Mouse (Mus musculus): ENCODE results near the gene Olfr462. TPM values are rescaled to one million over a fixed set of nuclear protein-coding genes. Genes with fewer than 3 reads are reported as not detected.

Olfr462 gene
- polyA plus RNA-seq (2015; fragmentation: Nextera tagmentation; extraction: Ambion mirVana), result not detected in 2 replicates

- H3K9ac ChIP-seq (ENCODE audit: low read depth, low read length), result no peak within 1 kb of the TSS
- no peak within 1 kb of the TSS for H3K27ac ChIP-seq (ENCODE audit: low read depth, low read length)
- H3K27me3 ChIP-seq (replicated peaks; ENCODE audit: control insufficient read depth, insufficient read depth, low read length), result no peaks in the 10 kb centered on the region
- WGBS, result 84% methylated on average over 6 of the region's 6 CpGs
- no peak within 1 kb of the TSS for H3K4me3 ChIP-seq (ENCODE audit: low read depth, low read length)
- ATAC-seq, result no peak
- H3K4me2 ChIP-seq (replicated peaks; ENCODE audit: low read depth), result no peak within 1 kb of the TSS
- H3K9me3 ChIP-seq (ENCODE audit: control insufficient read depth), result no peaks in the 10 kb centered on the region
- no peaks in the 10 kb centered on the region for H3K4me1 ChIP-seq (replicated peaks; ENCODE audit: control insufficient read depth, insufficient read depth, low read length)
- TF ChIP-seq CTCF (IDR thresholded peaks at IDR 0.05; ENCODE audit: low read depth), result no peak
- H3K36me3 ChIP-seq (ENCODE audit: control insufficient read depth, insufficient read depth), result no peaks in the 10 kb centered on the region
Measured at GRCm38 (mm10) chr11:87892168-87892567, at the start of gene Olfr462. Gene Olfr462, minus strand, starts transcription at chr11:87892268.

DNA sequence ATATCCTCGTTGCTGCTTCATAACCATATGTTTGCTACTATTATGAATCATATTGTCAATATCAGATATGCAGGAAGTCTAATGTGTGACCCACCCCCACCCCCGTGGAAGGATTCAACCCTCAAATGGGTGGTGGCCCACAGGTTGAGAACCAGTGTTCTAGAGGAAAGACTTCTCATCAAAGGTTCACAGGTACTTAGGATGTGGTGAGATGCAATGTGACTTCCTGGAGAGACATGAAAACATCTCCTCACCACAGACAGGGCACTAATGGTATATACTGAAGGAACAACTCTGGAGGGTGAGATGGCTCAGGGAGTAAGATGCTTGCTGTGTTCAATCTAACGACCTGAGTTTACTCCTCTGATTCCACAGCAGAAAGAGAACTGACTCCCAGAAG, 43.4 kb upstream of the Olfr462 start:
- H3K9me3 ChIP-seq (ENCODE audit: control insufficient read depth), result no peaks in the 10 kb centered on the region
- no peak overlapping the region for H3K4me2 ChIP-seq (replicated peaks; ENCODE audit: low read depth)
- no peaks in the 10 kb centered on the region for H3K4me1 ChIP-seq (replicated peaks; ENCODE audit: control insufficient read depth, insufficient read depth, low read length)
- ATAC-seq, result no peak
- TF ChIP-seq CTCF (IDR thresholded peaks at IDR 0.05; ENCODE audit: low read depth), result no peak
- no peak overlapping the region for H3K4me3 ChIP-seq (ENCODE audit: low read depth, low read length)
- no peaks in the 10 kb centered on the region for H3K27me3 ChIP-seq (replicated peaks; ENCODE audit: control insufficient read depth, insufficient read depth, low read length)
- H3K9ac ChIP-seq (ENCODE audit: low read depth, low read length), result no peak overlapping the region
- WGBS, result 66% methylated on average over 3 of the region's 3 CpGs
- no peaks in the 10 kb centered on the region for H3K36me3 ChIP-seq (ENCODE audit: control insufficient read depth, insufficient read depth)
- no peak overlapping the region for H3K27ac ChIP-seq (ENCODE audit: low read depth, low read length)

DNA sequence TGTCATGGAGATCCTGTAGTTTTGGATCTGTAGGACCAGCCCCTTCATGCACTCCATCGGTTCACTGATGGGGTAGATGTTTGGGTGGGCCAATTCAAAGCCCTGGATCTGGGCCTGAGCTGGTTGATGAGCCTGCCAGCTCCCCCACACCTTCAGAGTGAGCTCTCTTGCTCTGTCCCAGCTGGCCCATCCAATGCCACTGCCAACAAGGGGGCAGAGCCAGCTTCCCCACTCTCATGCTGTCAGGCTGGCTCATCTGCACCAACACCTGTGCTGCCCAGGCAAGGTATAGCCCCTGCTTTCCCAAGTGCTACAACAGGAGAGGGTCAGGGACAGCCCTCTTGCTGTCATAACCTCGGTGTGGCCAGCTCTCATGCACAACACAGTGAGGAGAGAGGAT, 41.7 kb upstream of the Olfr462 start:
- no peak overlapping the region for H3K27ac ChIP-seq (ENCODE audit: low read depth, low read length)
- no peaks in the 10 kb centered on the region for H3K36me3 ChIP-seq (ENCODE audit: control insufficient read depth, insufficient read depth)
- no peaks in the 10 kb centered on the region for H3K9me3 ChIP-seq (ENCODE audit: control insufficient read depth)
- H3K4me1 ChIP-seq (replicated peaks; ENCODE audit: control insufficient read depth, insufficient read depth, low read length), result no peaks in the 10 kb centered on the region
- no peak for ATAC-seq
- no peak overlapping the region for H3K4me2 ChIP-seq (replicated peaks; ENCODE audit: low read depth)
- H3K4me3 ChIP-seq (ENCODE audit: low read depth, low read length), result no peak overlapping the region
- H3K27me3 ChIP-seq (replicated peaks; ENCODE audit: control insufficient read depth, insufficient read depth, low read length), result no peaks in the 10 kb centered on the region
- 64% methylated on average over 2 of the region's 2 CpGs for WGBS
- no peak overlapping the region for H3K9ac ChIP-seq (ENCODE audit: low read depth, low read length)
- TF ChIP-seq CTCF (IDR thresholded peaks at IDR 0.05; ENCODE audit: low read depth), result no peak

- Histone ChIP-seq H3K27ac (ENCODE audit: low read depth, low read length) (no peak overlapping the region), H3K4me3 (ENCODE audit: low read depth, low read length) (no peak overlapping the region), H3K9ac (ENCODE audit: low read depth, low read length) (no peak overlapping the region), H3K36me3 (ENCODE audit: control insufficient read depth, insufficient read depth) (no peaks in the 10 kb centered on the region), H3K4me1 (replicated peaks; ENCODE audit: control insufficient read depth, insufficient read depth, low read length) (no peaks in the 10 kb centered on the region), H3K9me3 (ENCODE audit: control insufficient read depth) (no peaks in the 10 kb centered on the region), H3K27me3 (replicated peaks; ENCODE audit: control insufficient read depth, insufficient read depth, low read length) (no peaks in the 10 kb centered on the region), H3K4me2 (replicated peaks; ENCODE audit: low read depth) (no peak overlapping the region)
- no peak for ATAC-seq
- TF ChIP-seq CTCF (IDR thresholded peaks at IDR 0.05; ENCODE audit: low read depth), result no peak
- WGBS, result 83% methylated on average over 2 of the region's 2 CpGs
Measured at GRCm38 (mm10) chr11:87930348-87930747, 38.3 kb upstream of the Olfr462 start.

GRCm38 (mm10) chr11:87920966-87921365, 28.9 kb upstream of the Olfr462 start, which contains the start of gene Olfr464:
Gene Olfr464, minus strand, starts transcription at chr11:87920967.
- Histone ChIP-seq H3K9ac (ENCODE audit: low read depth, low read length) (no peak within 1 kb of the TSS), H3K4me3 (ENCODE audit: low read depth, low read length) (no peak within 1 kb of the TSS), H3K27ac (ENCODE audit: low read depth, low read length) (no peak within 1 kb of the TSS), H3K36me3 (ENCODE audit: control insufficient read depth, insufficient read depth) (no peaks in the 10 kb centered on the region), H3K9me3 (ENCODE audit: control insufficient read depth) (no peaks in the 10 kb centered on the region), H3K4me1 (replicated peaks; ENCODE audit: control insufficient read depth, insufficient read depth, low read length) (no peaks in the 10 kb centered on the region), H3K4me2 (replicated peaks; ENCODE audit: low read depth) (no peak within 1 kb of the TSS), H3K27me3 (replicated peaks; ENCODE audit: control insufficient read depth, insufficient read depth, low read length) (no peaks in the 10 kb centered on the region)
- TF ChIP-seq CTCF (IDR thresholded peaks at IDR 0.05; ENCODE audit: low read depth), result no peak
- WGBS, result 37% methylated on average over 5 of the region's 5 CpGs
- ATAC-seq, result no peak

GRCm38 (mm10) chr11:87920301-87920700, 28.2 kb upstream of the Olfr462 start:
- Histone ChIP-seq H3K4me3 (ENCODE audit: low read depth, low read length) (no peak overlapping the region), H3K27ac (ENCODE audit: low read depth, low read length) (no peak overlapping the region), H3K9me3 (ENCODE audit: control insufficient read depth) (no peaks in the 10 kb centered on the region), H3K27me3 (replicated peaks; ENCODE audit: control insufficient read depth, insufficient read depth, low read length) (no peaks in the 10 kb centered on the region), H3K9ac (ENCODE audit: low read depth, low read length) (no peak overlapping the region), H3K4me2 (replicated peaks; ENCODE audit: low read depth) (no peak overlapping the region), H3K4me1 (replicated peaks; ENCODE audit: control insufficient read depth, insufficient read depth, low read length) (no peaks in the 10 kb centered on the region), H3K36me3 (ENCODE audit: control insufficient read depth, insufficient read depth) (no peaks in the 10 kb centered on the region)
- TF ChIP-seq CTCF (IDR thresholded peaks at IDR 0.05; ENCODE audit: low read depth), result no peak
- no peak for ATAC-seq
- 62% methylated on average over 2 of the region's 2 CpGs for WGBS

DNA sequence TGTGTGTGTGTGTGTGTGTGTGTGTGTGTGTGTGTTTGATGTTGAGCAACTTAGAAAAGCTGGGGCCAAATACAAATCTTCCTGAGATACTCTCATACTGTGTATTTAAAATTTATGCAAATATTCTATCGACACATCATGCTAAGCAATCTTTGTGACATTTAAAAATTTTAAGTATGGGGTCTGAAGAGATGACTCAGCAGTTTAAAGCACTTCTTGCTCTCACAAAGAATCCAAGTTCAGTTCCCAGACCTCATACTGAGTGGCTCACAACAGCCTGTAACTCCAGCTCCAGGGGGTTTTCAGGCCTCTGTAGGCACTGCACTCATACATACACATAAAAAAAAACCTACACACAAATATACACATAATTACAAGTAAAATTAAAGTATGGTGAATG, 23.9 kb upstream of the Olfr462 start:
- WGBS, result 92% methylated on average over 1 of the region's 1 CpGs
- Histone ChIP-seq H3K27ac (ENCODE audit: low read depth, low read length) (no peak overlapping the region), H3K9me3 (ENCODE audit: control insufficient read depth) (no peaks in the 10 kb centered on the region), H3K27me3 (replicated peaks; ENCODE audit: control insufficient read depth, insufficient read depth, low read length) (no peaks in the 10 kb centered on the region), H3K4me2 (replicated peaks; ENCODE audit: low read depth) (no peak overlapping the region), H3K36me3 (ENCODE audit: control insufficient read depth, insufficient read depth) (no peaks in the 10 kb centered on the region), H3K4me1 (replicated peaks; ENCODE audit: control insufficient read depth, insufficient read depth, low read length) (no peaks in the 10 kb centered on the region), H3K9ac (ENCODE audit: low read depth, low read length) (no peak overlapping the region), H3K4me3 (ENCODE audit: low read depth, low read length) (no peak overlapping the region)
- no peak for TF ChIP-seq CTCF (IDR thresholded peaks at IDR 0.05; ENCODE audit: low read depth)
- no peak for ATAC-seq
